Mouse (Mus musculus): ENCODE measurements around the gene Matk.

DNA sequence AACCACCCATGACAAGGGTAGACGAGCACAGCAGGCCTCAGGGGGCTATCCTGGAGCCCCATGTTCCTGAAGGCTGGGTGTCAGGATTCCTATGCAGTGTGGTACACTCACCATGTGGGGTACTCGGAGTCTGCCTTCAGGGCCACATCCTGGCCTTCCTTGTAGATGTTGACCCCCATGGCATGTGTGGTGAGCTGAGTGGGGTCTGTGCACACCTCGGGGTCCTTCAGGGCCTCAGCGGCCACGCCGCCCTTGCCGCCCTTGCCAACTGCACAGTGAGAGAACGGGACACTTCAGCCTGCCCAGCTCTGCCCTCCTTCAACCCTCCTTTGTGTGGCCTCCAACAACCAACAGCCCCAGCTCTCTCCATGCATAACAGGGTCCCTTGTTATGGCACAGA lies 12.8 kb downstream of the Matk start:
- TF ChIP-seq CTCF (IDR thresholded peaks at IDR 0.05; ENCODE audit: low read depth, low read length) (no peak), TAL1 (conservative IDR thresholded peaks at IDR 0.05; ENCODE audit: low read depth, low read length) (no peak), GATA2 (IDR thresholded peaks at IDR 0.05; ENCODE audit: borderline replicate concordance, low read depth, low read length) (no peak), GATA1 (IDR thresholded peaks at IDR 0.05; ENCODE audit: borderline replicate concordance, low read length) (no peak)
